Mouse (Mus musculus) testis, adult 2 months (tissue): ENCODE data around the gene Trh.

Experiments used
- CTCF ChIP-seq: fragments of 200-500 bp; IDR thresholded peaks from 2 replicates; pipeline ENCODE4 v1.5.1; 2012; ENCODE audit warnings: low read depth, mild to moderate bottlenecking, inconsistent platforms, low read length, moderate library complexity; ENCODE audit not compliant: control insufficient read depth, insufficient read depth, insufficient replicate concordance
- POLR2A ChIP-seq: fragments of 200-500 bp; IDR thresholded peaks from 2 replicates; pipeline ENCODE4 v1.6.1; 2012; ENCODE audit warnings: low read depth, mild to moderate bottlenecking, inconsistent platforms, low read length, moderate library complexity; ENCODE audit not compliant: control insufficient read depth

DNA sequence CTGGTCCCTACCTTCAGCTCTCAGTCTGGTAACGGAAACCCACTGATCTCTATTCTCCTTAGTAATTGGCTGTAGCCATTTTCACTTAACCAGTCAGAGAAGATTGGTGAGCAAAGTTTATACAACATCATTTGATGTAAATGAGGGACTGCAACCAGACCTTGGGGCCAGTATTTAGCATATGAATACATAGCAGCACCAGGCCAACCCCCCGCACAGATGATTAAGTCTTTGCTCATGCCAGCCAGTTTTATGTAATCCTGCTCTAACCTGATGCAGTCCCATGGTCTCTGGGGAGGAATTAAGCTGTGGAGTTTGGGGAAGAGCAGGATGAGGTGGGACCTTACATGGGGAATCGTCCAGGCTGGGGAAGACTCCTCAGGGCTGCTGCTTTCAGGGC, 28.2 kb upstream of the Trh start:
- TF ChIP-seq CTCF (no peak), POLR2A (no peak)
